Mouse (Mus musculus) embryonic stem cell, embryonic (primary cell): ENCODE measurements around the gene Tmtc4.

Experiments
- CTCF ChIA-PET, 4 experiments: fragments of 300-600 bp in 2 of 4; fragments of 350-600 bp in 2 of 4; sonication (Branson Sonifier 250); formaldehyde crosslinking; loops; one replicate each; lab custom pipeline; 2022; ENCODE audit warnings: inconsistent platforms in 2 of 4; lab: Charles Lee
- POLR2A ChIA-PET, 4 experiments: fragments of 300-600 bp in 2 of 4; fragments of 350-600 bp in 2 of 4; sonication (Branson Sonifier 250); formaldehyde crosslinking; loops; one replicate each; lab custom pipeline; 2022; ENCODE audit warnings: antibody characterized with exemption in 4 of 4, inconsistent platforms in 1 of 4; lab: Charles Lee

Gene Tmtc4

DNA sequence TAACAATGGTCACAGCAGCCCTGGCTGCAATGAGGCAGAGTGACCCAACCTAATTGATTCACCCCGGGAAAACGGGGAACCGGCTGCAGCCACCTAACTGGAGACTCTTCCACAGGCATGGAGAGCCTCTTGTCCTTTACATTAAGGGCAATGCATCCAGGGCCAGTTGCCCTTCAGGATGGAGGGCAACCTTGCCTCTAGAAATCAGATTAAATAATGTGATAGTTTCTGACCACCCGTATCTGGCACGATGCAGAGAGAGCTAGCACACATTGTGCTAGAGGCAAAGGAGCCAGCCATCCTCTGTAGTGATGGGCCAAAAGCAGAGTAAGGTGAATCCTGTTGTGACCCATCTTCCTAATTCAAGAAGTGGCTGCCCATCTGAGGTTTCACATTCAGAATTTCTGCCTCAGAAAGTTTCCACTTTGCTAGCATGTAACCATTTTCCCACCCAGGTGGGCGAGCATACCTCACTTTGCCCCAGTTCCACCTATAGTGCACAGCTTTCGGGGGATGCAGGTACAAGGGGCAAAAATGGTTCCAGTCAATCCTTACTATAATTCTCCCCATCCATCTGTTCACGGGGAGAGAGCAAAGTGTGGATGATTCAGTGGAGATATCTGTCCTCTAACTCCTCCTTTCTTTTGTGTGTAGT is 1.9 kb downstream of the Tmtc4 start:
- CTCF ChIA-PET = interaction anchor here in 1 of 4 experiments (0.6 kb wide), 1 partner anchor 17 kb away, joined by 4 read pairs; no protein-coding TSS in a partner anchor
- POLR2A ChIA-PET = interaction anchor here in 3 of 4 experiments (0.8 to 3.2 kb wide), 12 partner anchors 9 to 311 kb away, joined by 3 to 25 read pairs (median 6); partner anchors contain the start of gene Ggact (in 3 of the 3)

DNA sequence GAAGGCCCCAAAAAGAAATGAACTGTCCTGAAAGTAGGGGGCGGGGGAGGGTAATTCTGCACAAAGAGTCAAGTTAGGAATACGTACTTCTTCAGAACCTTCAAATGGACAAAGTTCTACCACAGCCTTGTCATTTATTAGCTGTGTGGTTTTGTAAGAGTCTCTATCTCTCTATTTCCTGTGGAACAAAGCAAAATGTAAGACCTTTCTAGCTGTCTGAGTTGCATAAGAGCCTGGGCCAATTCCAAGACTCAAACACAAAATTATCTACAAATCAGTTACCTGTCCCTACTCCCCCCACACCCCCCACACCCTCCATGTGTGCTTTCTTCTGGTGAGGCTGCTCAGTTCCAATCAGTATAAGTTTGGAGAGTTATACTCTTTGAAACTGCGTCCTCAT is 5.0 kb downstream of the Tmtc4 start:
- ChIA-PET POLR2A (interaction anchor here in 1 of 4 experiments (0.7 kb wide), 1 partner anchor 285 kb away, joined by 3 read pairs; no protein-coding TSS in a partner anchor), CTCF (no interaction called here)

DNA sequence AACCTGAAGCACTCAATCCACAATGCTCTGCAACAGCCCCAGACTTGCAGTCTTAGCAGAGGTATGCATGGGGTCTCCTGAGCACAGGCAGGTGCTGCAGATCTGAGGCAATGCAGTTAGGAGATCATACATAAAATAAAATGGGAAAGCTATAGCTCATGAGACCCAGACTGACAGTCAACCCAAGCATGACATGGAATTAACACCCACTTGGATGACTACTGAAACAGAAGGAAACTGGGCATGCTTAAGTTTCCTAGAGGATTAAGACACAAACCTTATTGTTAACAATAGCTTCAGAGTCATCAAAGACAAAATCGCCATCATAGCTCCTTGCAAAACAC is 6.1 kb downstream of the Tmtc4 start:
- POLR2A ChIA-PET = interaction anchor here in 1 of 4 experiments (0.6 kb wide), 2 partner anchors 65 to 173 kb away, joined by 4 read pairs; no protein-coding TSS in a partner anchor

DNA sequence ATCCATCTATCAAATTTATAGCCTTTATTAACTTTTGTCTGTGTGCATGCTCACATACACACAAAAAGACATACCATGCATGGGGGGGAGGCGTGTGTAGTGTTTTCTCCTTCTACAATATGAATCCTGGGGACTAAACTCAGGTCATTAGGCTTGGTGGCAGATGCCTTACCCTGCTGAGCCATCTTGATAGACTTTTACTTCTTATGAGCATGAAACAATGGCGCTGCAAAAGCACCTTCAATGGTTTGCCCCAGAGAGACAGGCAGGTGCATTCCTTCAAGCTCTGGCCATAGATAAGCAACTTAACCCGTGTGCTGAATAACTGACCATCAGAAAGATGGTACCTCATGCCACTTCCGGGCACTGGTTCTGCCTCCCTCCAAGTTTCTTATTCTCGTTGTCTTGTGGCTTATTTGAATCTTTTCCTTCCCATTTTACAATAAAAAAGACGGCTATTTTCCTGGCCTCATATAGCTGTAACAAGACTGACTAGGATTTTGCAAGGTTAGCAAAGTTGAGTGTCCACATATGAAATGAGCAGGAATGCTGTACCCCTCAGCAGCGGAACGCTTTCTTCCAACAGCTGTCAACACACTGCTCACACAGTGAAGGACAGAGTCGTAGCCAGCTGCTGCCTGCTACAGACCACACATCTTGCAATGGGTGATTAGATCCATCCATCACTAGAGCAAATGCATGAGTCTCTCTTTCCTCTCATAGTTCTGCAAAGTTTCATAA is 6.6 kb downstream of the Tmtc4 start:
- ChIA-PET CTCF (interaction anchor here in 1 of 4 experiments (0.6 to 0.7 kb wide), 2 partner anchors 704 to 912 kb away, joined by 3 read pairs; no protein-coding TSS in a partner anchor), POLR2A (interaction anchor here in 1 of 4 experiments (0.6 kb wide), 1 partner anchor 172 kb away, joined by 4 read pairs; no protein-coding TSS in a partner anchor)

More for the DNA sequence above, 6.1 kb downstream of the Tmtc4 start:
- CTCF ChIA-PET = interaction anchor here in 1 of 4 experiments (0.6 to 0.7 kb wide), 2 partner anchors 703 to 913 kb away, joined by 3 read pairs; no protein-coding TSS in a partner anchor

DNA sequence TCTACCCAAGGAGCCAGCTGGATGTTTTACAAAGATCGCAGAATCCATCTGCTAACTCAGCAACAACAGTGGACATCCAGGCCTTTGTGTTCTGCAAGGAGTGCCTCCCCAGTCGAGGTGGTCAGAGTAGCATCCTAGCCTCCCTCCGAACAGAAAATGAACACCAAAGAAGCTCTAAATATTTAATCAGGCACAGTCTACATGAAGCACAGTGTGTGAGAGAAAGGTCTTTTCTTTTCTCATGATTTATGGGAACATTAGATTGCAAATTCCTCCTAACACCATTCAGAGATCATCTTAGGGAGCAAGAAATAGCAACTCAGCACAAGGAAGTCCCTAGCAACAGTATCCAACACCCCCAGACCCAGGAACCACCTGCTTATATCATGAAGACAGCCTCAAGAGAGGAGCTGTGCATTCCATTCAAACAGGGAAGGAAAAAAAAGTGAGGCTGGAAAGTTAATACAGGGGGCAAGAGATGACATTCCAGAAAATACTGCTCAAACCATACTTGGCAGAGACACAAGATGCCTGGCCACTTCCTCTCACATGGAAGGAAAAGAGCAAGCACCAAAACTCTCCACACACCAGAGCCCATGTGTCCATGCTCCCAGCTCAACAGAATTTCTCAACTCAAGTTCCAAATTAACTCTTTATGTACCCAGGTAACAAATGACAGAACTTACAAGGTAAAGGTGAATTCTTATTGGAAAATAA is 8.8 kb downstream of the Tmtc4 start:
- ChIA-PET POLR2A (interaction anchor here in 2 of 4 experiments (0.8 to 1.2 kb wide), 2 partner anchors 8 to 21 kb away, joined by 3 to 4 read pairs; partner anchors contain the start of gene Tmtc4 (in 1 of the 2)), CTCF (no interaction called here)

DNA sequence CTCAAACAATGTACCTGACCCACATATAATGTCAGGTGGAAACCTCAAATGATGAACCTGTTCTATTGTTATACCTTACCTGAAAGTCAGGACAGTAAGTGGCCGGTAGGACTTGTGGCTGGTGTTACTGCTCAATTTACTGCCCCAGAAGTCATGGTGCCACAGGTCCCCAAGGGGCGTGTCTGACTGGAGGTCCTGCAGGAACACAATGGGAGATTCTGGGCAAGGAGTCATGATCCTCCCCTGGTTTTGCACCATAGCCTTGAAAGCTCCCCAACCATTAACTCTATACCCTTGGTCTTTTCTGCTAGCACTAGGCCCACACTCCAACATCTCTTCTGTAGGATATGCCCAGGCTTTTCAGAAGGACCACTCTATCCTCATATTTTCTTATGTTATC is 10.7 kb downstream of the Tmtc4 start:
- CTCF ChIA-PET = no interaction called here
- POLR2A ChIA-PET = interaction anchor here in 2 of 4 experiments (1.0 to 2.5 kb wide), 2 partner anchors 10 to 259 kb away, joined by 3 to 9 read pairs; partner anchors contain the start of gene Tmtc4 (in 1 of the 2)

DNA sequence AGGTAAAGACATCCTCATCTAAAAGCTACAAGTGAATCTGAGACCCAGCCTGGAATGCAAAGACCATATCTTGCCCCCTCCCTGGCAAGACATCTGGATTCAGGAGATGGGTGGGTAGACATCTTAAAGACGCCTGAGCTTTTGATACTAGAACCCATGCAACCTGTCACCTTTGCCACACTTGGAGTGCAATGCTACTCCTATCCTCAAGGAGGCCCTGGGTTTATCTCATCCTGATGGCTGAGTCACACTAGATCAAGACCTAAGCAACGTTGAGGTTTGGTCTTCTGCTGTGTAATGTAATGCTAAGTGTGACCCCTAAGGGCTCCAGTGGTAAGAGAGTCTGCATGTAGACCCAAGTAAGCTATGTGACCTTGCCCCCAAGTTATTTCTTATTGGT is 15.8 kb downstream of the Tmtc4 start:
- CTCF ChIA-PET = no interaction called here
- POLR2A ChIA-PET = interaction anchor here in 1 of 4 experiments (0.7 kb wide), 1 partner anchor 26 kb away, joined by 3 read pairs; no protein-coding TSS in a partner anchor

DNA sequence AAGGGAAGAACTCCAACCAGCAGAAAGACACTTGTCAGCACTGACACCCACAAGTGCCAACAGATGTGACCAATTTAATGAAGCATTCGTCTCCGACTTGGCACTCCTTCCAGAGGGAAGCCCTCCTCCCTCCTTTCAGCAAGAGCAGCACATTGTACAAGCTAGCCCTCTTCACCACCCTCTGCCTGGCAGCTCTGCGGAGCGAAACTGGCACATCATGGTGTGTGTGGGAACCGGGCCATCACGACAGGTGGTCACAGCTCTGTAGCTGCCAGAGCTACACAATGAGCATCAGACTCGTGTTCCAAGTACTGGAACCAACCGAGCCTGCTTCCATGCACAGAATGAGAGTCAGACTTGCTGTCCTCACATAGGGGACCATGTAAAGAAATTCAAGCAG is 25.9 kb downstream of the Tmtc4 start:
- ChIA-PET CTCF (no interaction called here), POLR2A (interaction anchor here in 2 of 4 experiments (0.5 to 1.6 kb wide), 2 partner anchors 25 to 345 kb away, joined by 6 to 7 read pairs; no protein-coding TSS in a partner anchor)

DNA sequence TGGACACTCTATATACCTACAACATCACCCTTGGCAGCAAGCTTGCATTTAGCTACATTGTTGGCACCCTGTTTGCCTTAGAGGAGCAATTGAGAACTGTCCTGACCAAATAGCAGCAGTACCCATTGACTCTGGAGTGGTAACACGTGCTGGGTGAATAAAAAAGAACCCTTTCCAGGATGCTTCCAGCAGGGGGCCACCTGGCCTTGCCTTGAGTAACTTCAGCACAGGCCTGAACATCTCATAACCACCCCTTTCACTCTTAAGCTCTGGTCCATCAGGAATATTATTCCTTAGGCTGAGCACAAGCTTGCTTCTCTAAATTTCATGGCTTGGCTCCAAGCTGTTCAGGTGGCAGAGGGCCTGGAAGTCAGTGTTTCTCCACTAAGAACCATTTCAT is 30.5 kb downstream of the Tmtc4 start:
- CTCF ChIA-PET = interaction anchor here in 2 of 4 experiments (0.5 to 1.0 kb wide), 2 partner anchors 286 to 287 kb away, joined by 3 to 4 read pairs; no protein-coding TSS in a partner anchor
- POLR2A ChIA-PET = interaction anchor here in 2 of 4 experiments (0.8 to 1.2 kb wide), 2 partner anchors 41 to 47 kb away, joined by 3 to 4 read pairs; no protein-coding TSS in a partner anchor

DNA sequence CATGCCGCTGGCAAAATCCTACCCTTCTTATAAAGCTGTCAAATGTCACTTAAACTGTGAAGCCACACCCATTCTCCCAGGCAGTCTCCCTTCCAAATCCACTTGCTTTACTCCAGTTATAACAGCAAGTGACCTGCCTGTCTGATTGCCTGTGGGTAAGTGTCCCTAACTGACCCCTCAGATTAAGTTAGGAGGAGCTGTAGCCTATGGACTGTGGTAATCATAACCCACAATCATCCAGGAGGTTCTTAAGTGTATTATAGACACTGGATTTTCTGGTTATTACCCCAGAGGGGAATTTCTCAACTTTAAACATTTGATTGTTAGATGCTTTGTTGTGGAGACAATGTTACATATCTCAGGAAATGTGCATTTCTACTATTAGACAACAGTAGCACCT is 31.3 kb downstream of the Tmtc4 start:
- ChIA-PET POLR2A (interaction anchor here in 1 of 4 experiments (1.2 kb wide), 1 partner anchor 40 kb away, joined by 3 read pairs; no protein-coding TSS in a partner anchor), CTCF (interaction anchor here in 2 of 4 experiments (0.5 to 1.0 kb wide), 2 partner anchors 55 to 288 kb away, joined by 4 to 5 read pairs; no protein-coding TSS in a partner anchor)

DNA sequence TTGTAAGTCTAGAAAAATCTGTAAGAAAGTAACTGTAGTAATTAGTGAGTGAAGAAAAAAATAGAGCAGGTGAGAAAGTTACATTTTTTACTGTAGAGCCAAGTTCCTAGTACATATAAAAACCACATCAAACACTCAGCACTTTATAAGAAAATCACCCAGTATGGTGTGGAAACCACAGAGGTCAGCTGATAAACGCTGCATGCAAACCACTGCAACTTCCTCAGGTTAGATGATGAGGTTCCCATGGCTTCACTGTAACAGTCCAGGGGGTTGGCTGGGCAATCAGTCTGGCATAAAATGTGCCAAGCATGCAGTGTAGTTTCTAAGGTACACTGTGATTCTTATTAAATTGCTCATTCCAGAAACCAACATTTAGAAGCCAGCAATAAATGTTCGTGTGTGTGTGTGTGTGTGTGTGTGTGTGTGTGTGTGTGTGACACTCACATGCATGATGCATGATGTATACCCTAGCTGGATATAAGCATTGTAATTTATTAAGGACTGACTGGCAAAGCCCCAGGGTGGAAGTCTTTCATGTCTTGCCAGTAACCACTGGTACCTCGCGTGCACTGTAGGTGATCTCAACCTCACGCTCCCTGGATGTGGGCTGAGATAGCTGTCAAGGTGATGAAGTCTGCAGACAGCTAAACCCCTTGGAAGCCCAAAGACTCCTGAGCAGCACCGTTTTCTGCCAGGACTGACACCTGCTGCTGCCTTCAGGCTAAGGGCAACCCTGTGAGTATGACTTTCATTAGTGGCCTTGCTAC is 32.0 kb downstream of the Tmtc4 start:
- ChIA-PET CTCF (interaction anchor here in 1 of 4 experiments (0.5 kb wide), 1 partner anchor 56 kb away, joined by 5 read pairs; no protein-coding TSS in a partner anchor), POLR2A (no interaction called here)

DNA sequence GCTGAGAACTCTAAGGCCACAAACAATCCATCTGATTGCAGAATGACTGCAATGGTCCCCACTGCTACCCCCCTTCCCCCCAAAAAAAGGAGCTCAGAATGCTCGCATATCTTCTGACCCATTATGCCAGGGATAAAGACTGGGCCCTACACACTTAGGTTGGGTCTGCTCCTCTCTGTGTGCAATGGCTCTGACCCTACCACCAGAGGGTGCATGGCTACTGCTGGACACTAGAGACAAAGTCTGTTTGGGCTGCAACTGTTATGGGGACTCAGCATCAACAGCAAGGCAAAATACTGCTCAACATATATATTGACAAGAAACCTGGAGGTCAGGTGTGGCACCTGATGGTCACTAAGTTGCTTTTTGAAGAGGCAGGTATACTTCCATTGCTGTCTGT is 32.9 kb downstream of the Tmtc4 start:
- POLR2A ChIA-PET = no interaction called here
- CTCF ChIA-PET = no interaction called here

DNA sequence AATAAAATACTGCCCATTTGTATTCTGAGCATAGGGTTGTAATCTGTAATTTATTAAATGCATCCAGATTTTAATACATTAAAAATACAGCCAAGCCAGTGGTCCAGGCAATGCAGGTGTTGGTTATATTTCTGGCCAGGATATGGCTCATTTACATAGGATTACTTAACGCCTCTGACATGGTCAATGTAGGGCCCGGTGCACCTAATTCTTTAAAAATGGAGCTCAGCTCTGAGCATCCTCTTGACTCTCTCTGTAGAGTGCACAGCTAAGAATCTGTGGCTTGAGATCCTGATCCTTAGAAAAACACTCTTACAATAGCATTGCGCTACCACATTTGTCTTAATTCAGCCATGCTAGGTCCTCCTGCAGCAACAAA is 40.4 kb downstream of the Tmtc4 start:
- ChIA-PET POLR2A (interaction anchor here in 1 of 4 experiments (0.6 kb wide), 1 partner anchor 13 kb away, joined by 3 read pairs; no protein-coding TSS in a partner anchor), CTCF (no interaction called here)

DNA sequence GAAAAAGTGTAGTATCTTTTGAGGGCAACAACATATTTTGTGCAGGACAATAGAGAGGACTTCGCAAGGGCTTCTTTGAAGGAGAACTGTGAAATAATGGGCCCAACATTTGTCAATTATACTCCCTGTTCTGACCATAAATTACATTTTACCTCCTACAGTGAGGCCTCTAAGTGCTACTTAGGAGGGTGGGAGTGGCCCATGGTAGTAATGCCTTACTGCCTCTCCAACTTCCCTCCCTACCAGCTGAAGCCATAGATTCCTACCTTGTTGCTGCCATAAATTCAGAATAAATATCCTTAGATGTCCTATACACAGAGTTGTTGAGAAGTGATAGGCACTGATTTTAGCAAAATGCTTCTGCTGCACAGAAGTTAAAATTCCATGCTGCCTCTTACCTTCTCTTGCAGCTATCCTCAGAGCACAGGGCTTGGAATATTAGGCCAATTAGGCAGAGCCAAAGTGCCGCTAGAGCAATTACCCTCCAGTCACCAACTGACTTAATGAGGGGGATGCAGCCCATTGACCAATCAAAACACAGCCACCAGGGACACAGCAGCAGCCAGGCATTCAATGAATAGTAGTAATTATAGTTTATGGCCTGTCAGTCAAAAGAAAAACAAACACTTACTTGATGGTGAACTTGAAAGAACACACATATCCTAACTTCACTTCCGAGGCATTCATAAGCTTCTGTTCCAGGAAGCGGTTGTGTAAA is 40.9 kb downstream of the Tmtc4 start:
- ChIA-PET POLR2A (interaction anchor here in 1 of 4 experiments (0.6 kb wide), 1 partner anchor 12 kb away, joined by 3 read pairs; no protein-coding TSS in a partner anchor), CTCF (no interaction called here)

DNA sequence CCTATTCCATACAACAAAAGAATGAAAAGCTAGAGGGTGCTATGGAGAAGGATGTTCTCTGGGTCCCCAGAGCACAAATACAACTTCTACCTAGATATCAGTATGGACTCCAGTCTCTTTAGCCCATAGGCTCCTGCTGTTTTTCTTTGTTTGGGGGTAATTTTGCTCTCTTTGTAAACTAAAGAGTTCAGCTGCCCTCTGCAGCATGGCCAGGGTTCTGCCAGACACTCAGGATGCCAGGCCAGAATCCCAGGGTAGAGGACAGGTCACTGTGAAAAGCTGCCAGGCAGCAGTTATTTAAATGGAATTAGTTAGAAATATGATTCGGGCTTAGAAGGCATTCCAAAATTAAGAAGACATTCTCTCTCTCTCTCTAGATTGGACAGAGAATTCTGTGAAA is 47.4 kb downstream of the Tmtc4 start:
- POLR2A ChIA-PET = interaction anchor here in 1 of 4 experiments (1.7 kb wide), 1 partner anchor 24 kb away, joined by 5 read pairs; no protein-coding TSS in a partner anchor
- CTCF ChIA-PET = no interaction called here

DNA sequence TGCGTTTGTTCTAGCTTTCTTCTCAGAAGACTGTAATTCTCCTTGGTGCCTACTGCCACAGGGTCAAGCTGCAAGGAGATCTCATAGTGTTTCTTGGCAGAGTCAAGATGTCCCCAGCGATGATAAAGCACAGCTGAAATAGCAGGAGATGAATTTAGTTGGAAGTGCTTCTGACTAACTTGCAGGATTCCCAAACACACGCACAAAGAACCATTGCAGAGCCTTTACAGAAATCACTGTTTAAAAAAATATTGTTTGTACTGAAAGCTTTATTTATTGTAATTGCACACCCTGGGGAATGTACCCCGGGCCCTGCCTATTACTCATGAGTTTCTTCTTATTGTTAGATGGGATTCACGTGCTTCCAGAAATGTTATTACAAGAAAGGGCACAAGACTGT is 63.8 kb downstream of the Tmtc4 start:
- CTCF ChIA-PET = interaction anchor here in 1 of 4 experiments (0.6 kb wide), 1 partner anchor 651 kb away, joined by 7 read pairs; no protein-coding TSS in a partner anchor
- POLR2A ChIA-PET = interaction anchor here in 1 of 4 experiments (2.5 kb wide), 1 partner anchor 8 kb away, joined by 12 read pairs; no protein-coding TSS in a partner anchor

DNA sequence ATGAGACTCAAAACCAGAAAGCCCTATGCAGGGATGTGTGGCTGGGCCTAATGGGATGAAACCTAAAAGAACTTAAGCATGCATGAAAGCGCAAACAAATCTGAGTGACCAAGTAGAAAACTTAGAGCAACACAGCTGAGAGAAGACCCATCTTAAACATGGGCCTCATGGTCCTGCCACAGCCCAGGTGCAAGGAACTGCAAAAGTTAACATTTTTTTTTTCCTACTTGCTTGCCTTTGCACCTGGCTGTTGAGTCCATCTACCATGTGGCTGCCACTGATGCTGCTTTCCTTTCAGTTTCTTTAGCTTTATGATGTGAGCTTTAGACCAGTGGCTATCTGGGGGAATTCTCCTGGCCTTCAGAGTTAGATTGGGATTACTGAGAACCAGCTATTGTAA is 66.2 kb downstream of the Tmtc4 start:
- ChIA-PET POLR2A (no interaction called here), CTCF (no interaction called here)
